Mouse (Mus musculus) lung, postnatal 0 days (tissue): ENCODE measurements around the gene Sim1. TPM values are rescaled to one million over a fixed set of nuclear protein-coding genes. Genes with fewer than 3 reads are reported as not detected.

Experiments used
- ATAC-seq: fragments of 200-750 bp; cut with Nextera tagmentation; 2 replicates; pipeline ENCODE4 v1.8.0; 2017; ENCODE audit warnings: moderate library complexity
- DNase-seq: peaks from one replicate; pipeline ENCODE4 v3.0.0-alpha.2; 2016; ENCODE audit warnings: low spot score
- H3K27ac ChIP-seq: fragments of 300-500 bp; sonication (generic); 2 replicates; pipeline ENCODE4 v1.5.1; 2014; ENCODE audit warnings: antibody characterized with exemption, mild to moderate bottlenecking, low read length, mixed read lengths
- H3K27me3 ChIP-seq: fragments of 300-500 bp; sonication (generic); replicated peaks from 2 replicates; pipeline ENCODE4 v1.6.1; 2014; ENCODE audit warnings: low read length, mixed read lengths; ENCODE audit not compliant: insufficient read depth
- H3K36me3 ChIP-seq: fragments of 300-500 bp; sonication (generic); 2 replicates; pipeline ENCODE4 v1.6.1; 2014; ENCODE audit warnings: low read length, mixed read lengths; ENCODE audit not compliant: insufficient read depth
- H3K4me1 ChIP-seq: fragments of 300-500 bp; sonication (generic); 2 replicates; pipeline ENCODE4 v1.6.1; 2014; ENCODE audit warnings: antibody characterized with exemption, low read depth, low read length, mixed read lengths; ENCODE audit not compliant: insufficient read depth
- H3K4me2 ChIP-seq: fragments of 300-500 bp; sonication (generic); replicated peaks from 2 replicates; pipeline ENCODE4 v1.6.1; 2014; ENCODE audit warnings: low read depth, mild to moderate bottlenecking, low read length, moderate library complexity, mixed read lengths
- H3K4me3 ChIP-seq: fragments of 300-500 bp; sonication (generic); 2 replicates; pipeline ENCODE4 v1.5.1; 2014; ENCODE audit warnings: low read depth, low read length
- H3K9ac ChIP-seq: fragments of 300-500 bp; sonication (generic); replicated peaks from 2 replicates; pipeline ENCODE4 v1.6.1; 2014; ENCODE audit warnings: low read depth, mild to moderate bottlenecking
- H3K9me3 ChIP-seq: fragments of 300-500 bp; sonication (generic); 2 replicates; pipeline ENCODE4 v1.6.1; 2016; ENCODE audit warnings: low read length, mixed read lengths
- CTCF ChIP-seq: IDR thresholded peaks from 2 replicates; pipeline ENCODE4 v1.5.1; 2016; ENCODE audit warnings: antibody characterized with exemption, mild to moderate bottlenecking
- EP300 ChIP-seq: IDR thresholded peaks from 2 replicates; pipeline ENCODE4 v1.6.1; 2016; ENCODE audit warnings: antibody characterized with exemption, mild to moderate bottlenecking, control low read depth
- WGBS: fragments of 180-500 bp; shearing (Covaris S2); extraction: QIAGEN DNeasy Blood & Tissue Kit; methylation state at CpG from one replicate; pipeline ENCODE4 v1.1.7; 2014; 5-methylcytosine and 5-hydroxymethylcytosine counted together
- polyA plus RNA-seq: library from polyadenylated mRNA; unstranded; fragments of >200 nt; fragmentation: Nextera tagmentation; extraction: Ambion mirVana; gene quantifications from 2 replicates; pipeline ENCODE4 v1.2.1, GENCODE M21; 2015

The Sim1 gene
- polyA plus RNA-seq, 1 experiment from 2014 or later: not detected

DNA sequence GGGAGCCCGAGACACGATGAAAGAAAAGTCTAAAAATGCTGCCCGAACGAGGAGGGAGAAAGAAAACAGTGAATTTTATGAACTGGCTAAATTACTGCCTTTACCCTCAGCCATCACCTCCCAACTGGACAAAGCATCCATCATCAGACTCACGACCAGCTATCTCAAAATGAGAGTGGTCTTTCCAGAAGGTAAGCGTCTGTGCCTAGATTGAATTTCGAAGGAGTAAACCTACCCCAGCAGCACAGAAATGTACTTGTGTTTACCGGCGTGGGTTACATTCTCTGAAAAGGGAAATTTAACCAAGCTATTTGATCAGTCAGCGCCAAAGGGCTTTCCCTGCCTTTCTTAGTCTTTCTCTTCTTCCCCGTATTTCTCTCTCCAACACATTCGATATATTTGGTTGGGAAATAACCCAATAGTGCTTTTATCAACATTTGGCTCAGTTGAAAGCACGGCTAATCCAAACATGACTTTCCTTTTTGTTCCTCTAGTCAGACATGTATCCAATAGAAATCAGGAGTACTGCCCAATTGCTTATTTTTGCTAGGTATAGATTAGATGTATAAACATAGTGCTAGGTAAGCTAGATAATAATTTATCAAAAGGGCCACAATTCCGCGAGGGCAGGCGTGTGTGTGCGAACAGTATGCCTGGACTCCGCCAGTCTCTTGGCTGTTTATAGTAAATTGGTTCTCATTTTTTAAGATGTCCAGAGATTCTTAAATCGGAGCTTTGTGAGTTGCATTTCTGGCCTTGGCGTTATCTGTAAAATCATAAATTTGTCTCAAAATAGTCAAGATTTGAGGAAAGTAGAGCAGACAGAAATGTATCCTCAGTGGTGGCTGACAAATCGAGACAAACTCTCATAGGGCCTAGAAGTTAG lies 1.6 kb downstream of the Sim1 start:
- 7% methylated on average over 21 of the region's 21 CpGs for WGBS
- TF ChIP-seq CTCF (no peak), EP300 (no peak)
- Histone ChIP-seq H3K9ac (no peak overlapping the region), H3K4me3 (no peak overlapping the region), H3K9me3 (no peaks in the 10 kb centered on the region), H3K36me3 (no peaks in the 10 kb centered on the region), H3K27ac (no peak overlapping the region), H3K27me3 (peaks cover 89% of the 10 kb centered on the region), H3K4me1 (peaks cover 7% of the 10 kb centered on the region), H3K4me2 (no peak overlapping the region)
- ATAC-seq: no peak
- DNase-seq: no peak

- TF ChIP-seq EP300 (no peak), CTCF (no peak)
- ATAC-seq: no peak
- Histone ChIP-seq H3K27me3 (peaks cover 90% of the 10 kb centered on the region), H3K27ac (no peak overlapping the region), H3K4me1 (peaks cover 7% of the 10 kb centered on the region), H3K36me3 (no peaks in the 10 kb centered on the region), H3K9ac (no peak overlapping the region), H3K4me2 (no peak overlapping the region), H3K9me3 (no peaks in the 10 kb centered on the region), H3K4me3 (no peak overlapping the region)
- DNase-seq: no peak
- WGBS: 17% methylated on average over 3 of the region's 3 CpGs
Observed at GRCm38 (mm10) chr10:50896767-50897390, 2.3 kb downstream of the Sim1 start.

DNA sequence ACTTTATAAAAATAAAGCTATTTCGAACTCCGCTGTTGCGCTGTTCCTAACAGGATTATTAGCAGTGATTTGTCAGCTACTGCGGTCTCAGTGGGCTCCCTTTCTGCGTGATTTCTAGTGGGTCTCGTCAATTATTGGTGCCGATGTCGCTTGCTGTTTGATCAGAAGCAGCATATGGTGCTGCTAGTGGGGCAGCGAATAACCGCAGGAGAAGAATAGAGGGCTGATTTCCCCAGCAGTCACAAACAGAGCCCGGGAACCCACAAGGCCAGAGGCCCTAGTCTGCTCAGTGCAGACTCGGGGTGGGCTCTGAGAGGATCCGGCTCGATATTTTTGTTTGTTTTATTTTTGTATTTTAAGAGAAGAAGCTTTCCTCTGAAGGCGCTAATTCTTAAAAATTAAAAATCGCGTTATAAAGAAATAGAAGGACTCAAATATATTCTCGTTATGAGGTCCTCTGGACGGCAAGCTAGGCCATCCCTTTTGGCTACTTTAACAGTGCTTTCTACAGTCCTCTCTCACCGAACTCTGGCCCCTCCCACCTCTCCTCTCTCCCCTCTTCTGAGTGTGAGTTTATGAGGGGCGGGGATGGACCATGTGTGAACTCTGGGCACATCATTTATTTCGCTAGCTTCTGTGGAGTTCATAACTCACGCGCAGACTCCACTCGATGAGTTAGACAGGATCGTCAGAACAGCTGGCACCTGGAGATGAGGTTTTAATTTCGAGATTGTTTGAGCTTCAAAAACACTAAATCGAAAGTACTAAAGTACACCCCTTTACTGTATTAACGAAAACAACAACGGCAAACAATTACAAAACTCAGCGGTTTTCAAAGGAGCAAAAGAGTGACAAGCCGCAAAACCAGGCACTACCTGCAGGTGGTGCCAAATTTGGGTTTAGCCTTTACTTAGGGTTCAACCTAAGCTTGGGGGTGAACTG lies 3.2 kb downstream of the Sim1 start:
- peaks cover 7% of the 10 kb centered on the region for H3K4me1 ChIP-seq
- no peaks in the 10 kb centered on the region for H3K9me3 ChIP-seq
- no peak overlapping the region for H3K9ac ChIP-seq
- ATAC-seq (no peak), DNase-seq (no peak)
- H3K4me2 ChIP-seq: no peak overlapping the region
- peaks cover 90% of the 10 kb centered on the region for H3K27me3 ChIP-seq
- H3K4me3 ChIP-seq: no peak overlapping the region
- no peak for TF ChIP-seq EP300
- peak; percentile 64 for TF ChIP-seq CTCF
- WGBS: 3% methylated on average over 32 of the region's 32 CpGs
- no peaks in the 10 kb centered on the region for H3K36me3 ChIP-seq
- no peak overlapping the region for H3K27ac ChIP-seq

GRCm38 (mm10) chr10:50898621-50899020 lies 4.1 kb downstream of the Sim1 start:
- ATAC-seq (no peak), DNase-seq (no peak)
- no peak overlapping the region for H3K9ac ChIP-seq
- H3K4me3 ChIP-seq: no peak overlapping the region
- no peak for TF ChIP-seq CTCF
- 19% methylated on average over 2 of the region's 2 CpGs for WGBS
- no peaks in the 10 kb centered on the region for H3K9me3 ChIP-seq
- no peaks in the 10 kb centered on the region for H3K36me3 ChIP-seq
- H3K27me3 ChIP-seq: peaks cover 89% of the 10 kb centered on the region
- H3K4me2 ChIP-seq: no peak overlapping the region
- H3K4me1 ChIP-seq: peaks cover 7% of the 10 kb centered on the region
- no peak overlapping the region for H3K27ac ChIP-seq

DNA sequence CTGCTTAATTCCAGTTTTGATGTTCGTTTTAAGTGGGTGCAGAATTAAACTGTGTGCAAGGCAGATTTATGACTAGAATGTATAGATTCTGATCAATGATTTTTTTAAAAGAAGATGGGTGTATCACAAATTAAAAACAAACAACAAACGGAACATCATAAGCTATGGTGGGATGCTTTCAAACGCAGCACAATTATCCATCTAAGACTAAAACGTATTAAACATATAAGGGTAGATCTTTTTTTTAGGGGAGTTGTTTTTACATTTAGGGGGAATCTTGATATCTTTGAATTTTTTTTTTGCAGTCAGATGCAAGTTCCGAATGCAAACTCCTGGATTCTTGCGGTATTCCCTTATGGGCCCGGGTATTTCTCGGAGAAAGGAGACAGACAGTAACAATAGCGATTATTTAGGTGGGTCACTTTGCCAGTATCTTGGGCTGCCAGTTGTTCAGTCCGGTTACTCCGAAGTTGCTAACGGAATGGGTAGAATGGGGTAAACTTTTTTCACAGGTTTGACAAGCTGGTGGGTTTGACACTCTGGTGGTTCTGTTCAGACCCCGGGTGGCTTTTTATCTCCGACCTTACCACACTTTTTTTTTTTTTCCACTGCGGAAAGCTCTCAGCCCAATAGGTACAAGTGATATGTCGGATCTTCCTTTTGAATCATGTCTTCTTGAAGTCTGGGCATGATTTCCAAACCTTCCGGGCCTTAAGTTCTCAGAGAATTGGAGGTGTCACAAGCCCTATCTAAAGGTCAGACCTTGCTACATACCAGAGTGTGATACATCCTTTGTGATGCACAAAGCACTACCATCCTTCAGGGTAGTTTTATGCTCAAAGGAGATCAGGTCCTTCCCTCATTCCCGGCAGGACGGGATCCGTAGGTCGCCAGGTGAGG lies 5.5 kb downstream of the Sim1 start:
- DNase-seq: no peak
- 3% methylated on average over 21 of the region's 21 CpGs for WGBS
- H3K27ac ChIP-seq: no peak overlapping the region

More for the DNA sequence above, 5.5 kb downstream of the Sim1 start:
- Histone ChIP-seq H3K9me3 (no peaks in the 10 kb centered on the region), H3K9ac (no peak overlapping the region), H3K4me3 (no peak overlapping the region), H3K36me3 (no peaks in the 10 kb centered on the region), H3K27me3 (peaks cover 89% of the 10 kb centered on the region), H3K4me1 (peaks cover under 1% of the 10 kb centered on the region), H3K4me2 (no peak overlapping the region)
- TF ChIP-seq EP300 (no peak), CTCF (no peak)
- ATAC-seq: no peak
